In the genomic region with DNA sequence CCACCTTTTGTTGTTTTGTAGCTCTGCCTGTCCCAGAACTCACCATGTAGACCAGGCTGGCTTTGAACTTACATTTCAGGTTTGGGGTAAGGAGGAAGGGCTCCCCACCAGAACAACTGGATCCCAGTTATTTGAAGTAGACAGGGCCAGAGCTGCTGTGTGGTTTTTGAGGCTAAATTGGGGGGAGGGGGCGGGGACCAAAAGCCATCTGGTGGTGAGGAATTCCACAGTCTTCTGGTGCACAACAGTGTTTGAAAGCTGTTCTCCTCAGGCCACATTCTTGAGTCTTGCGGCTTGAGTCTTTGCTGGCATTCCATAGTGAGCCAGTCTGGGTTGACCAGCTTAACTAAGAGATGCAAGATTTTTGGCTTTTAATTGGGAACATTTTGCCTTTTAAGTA, we compare ENCODE assay signal across 7 mouse cellular contexts. TPM values are rescaled to one million over a fixed set of nuclear protein-coding genes. Genes with fewer than 3 reads are reported as not detected.
DNase-seq lines count a peak whose midpoint lies in the region; ATAC-seq and TF ChIP-seq lines count a peak whose summit lies in the region.

No protein-coding gene starts in this region.

- no peak overlapping the region for H3K4me3 ChIP-seq in lung, postnatal 0 days (ENCODE audit: low read depth, low read length)
- H3K4me3 ChIP-seq in limb, embryonic 14.5 days (replicated peaks; ENCODE audit: low read length) = no peak overlapping the region
- no peak overlapping the region for H3K4me3 ChIP-seq in intestine, embryonic 16.5 days (ENCODE audit: low read length)

- no peaks in the 10 kb centered on the region for H3K36me3 ChIP-seq in lung, postnatal 0 days (ENCODE audit: insufficient read depth, low read length)
- no peaks in the 10 kb centered on the region for H3K36me3 ChIP-seq in limb, embryonic 14.5 days (ENCODE audit: control insufficient read depth, insufficient read depth, low read length)
- no peaks in the 10 kb centered on the region for H3K36me3 ChIP-seq in intestine, embryonic 16.5 days (ENCODE audit: control insufficient read depth, insufficient read depth, low read length)

- no peak overlapping the region for H3K9ac ChIP-seq in lung, postnatal 0 days (replicated peaks; ENCODE audit: low read depth)
- H3K9ac ChIP-seq in limb, embryonic 14.5 days (ENCODE audit: low read depth, low read length, severe bottlenecking) = no peak overlapping the region
- no peak overlapping the region for H3K9ac ChIP-seq in intestine, embryonic 16.5 days (ENCODE audit: low read depth, low read length)

- 0 out of 2 replicates have a peak overlapping the region, but pooled peaks have one; percentile 44 for H3K27ac ChIP-seq in lung, postnatal 0 days (ENCODE audit: low read length)
- H3K27ac ChIP-seq in limb, embryonic 14.5 days (replicated peaks; ENCODE audit: low read depth, low read length) = peak overlapping the region; percentile 33; the same call in 1 of the 2 replicates
- no peak overlapping the region for H3K27ac ChIP-seq in intestine, embryonic 16.5 days (ENCODE audit: low read length)

- CTCF ChIA-PET in Patski (lab: Charles Lee) = interaction anchor here (1.1 to 4.3 kb wide), 15 partner anchors 10 to 126 kb away, joined by 3 to 31 read pairs (median 5); no protein-coding TSS in a partner anchor

- no peak for ATAC-seq in lung, postnatal 0 days
- ATAC-seq in Patski = peak; percentile 58
- ATAC-seq in limb, embryonic 14.5 days (ENCODE audit: low FRiP score, low read depth) = peak; percentile 64
- no peak for ATAC-seq in intestine, embryonic 16.5 days

- in situ Hi-C loops in Patski (cut with MboI; ENCODE audit: low pct_unique_long_range_greater_than_20kb) = loop anchor here (5.0 to 25.0 kb wide), 2 partner anchors 357 to 447 kb away; no protein-coding TSS in a partner anchor

- 5% methylated on average over 2 of the region's 2 CpGs for WGBS in lung, postnatal 0 days
- 3% methylated on average over 2 of the region's 2 CpGs for WGBS in limb, embryonic 14.5 days
- WGBS in intestine, embryonic 16.5 days = 19% methylated on average over 2 of the region's 2 CpGs

- H3K4me2 ChIP-seq in lung, postnatal 0 days (replicated peaks; ENCODE audit: low read depth, low read length) = no peak overlapping the region
- no peak overlapping the region for H3K4me2 ChIP-seq in limb, embryonic 14.5 days (replicated peaks; ENCODE audit: low read depth, low read length, severe bottlenecking)
- H3K4me2 ChIP-seq in intestine, embryonic 16.5 days (ENCODE audit: low read depth, low read length) = no peak overlapping the region

- TF ChIP-seq POLR2A in limb, embryonic 14.5 days (IDR thresholded peaks at IDR 0.05; ENCODE audit: borderline replicate concordance, extremely low read depth, insufficient read depth, insufficient read length) = no peak

- no peaks in the 10 kb centered on the region for H3K27me3 ChIP-seq in lung, postnatal 0 days (replicated peaks; ENCODE audit: insufficient read depth, low read length)
- H3K27me3 ChIP-seq in Patski = no peaks in the 10 kb centered on the region
- H3K27me3 ChIP-seq in limb, embryonic 14.5 days (ENCODE audit: control insufficient read depth, insufficient read depth, low read length) = no peaks in the 10 kb centered on the region
- H3K27me3 ChIP-seq in intestine, embryonic 16.5 days (replicated peaks; ENCODE audit: control insufficient read depth, insufficient read depth, low read length) = no peaks in the 10 kb centered on the region

- POLR2A ChIA-PET in Patski (lab: Charles Lee) = interaction anchor here (0.7 to 1.0 kb wide), 2 partner anchors 108 to 142 kb away, joined by 4 read pairs; no protein-coding TSS in a partner anchor

- no peak for TF ChIP-seq EP300 in lung, postnatal 0 days (IDR thresholded peaks at IDR 0.05)

- 0 out of 2 replicates have a peak, but pooled peaks have one; percentile 11 for TF ChIP-seq CTCF in lung, postnatal 0 days (IDR thresholded peaks at IDR 0.05)
- no peak for TF ChIP-seq CTCF in Patski (IDR thresholded peaks at IDR 0.05)

- H3K4me1 ChIP-seq in lung, postnatal 0 days (ENCODE audit: insufficient read depth, low read depth, low read length) = peaks cover 7% of the 10 kb centered on the region; the same call in 1 of the 2 replicates
- H3K4me1 ChIP-seq in limb, embryonic 14.5 days (ENCODE audit: control insufficient read depth, insufficient read depth, low read length) = peaks cover 5% of the 10 kb centered on the region; the same call in 1 of the 2 replicates
- H3K4me1 ChIP-seq in intestine, embryonic 16.5 days (ENCODE audit: control insufficient read depth, insufficient read depth, low read length) = peaks cover 5% of the 10 kb centered on the region; the same call in 1 of the 2 replicates

- no peaks in the 10 kb centered on the region for H3K9me3 ChIP-seq in lung, postnatal 0 days (ENCODE audit: low read length)
- H3K9me3 ChIP-seq in limb, embryonic 14.5 days (ENCODE audit: control insufficient read depth, low read length) = no peaks in the 10 kb centered on the region
- no peaks in the 10 kb centered on the region for H3K9me3 ChIP-seq in intestine, embryonic 16.5 days (ENCODE audit: control insufficient read depth, low read length)

- peak; percentile 74 for DNase-seq in lung, postnatal 0 days (ENCODE audit: low spot score)
- DNase-seq in lung, postnatal 36 days = no peak
- DNase-seq in Patski (ENCODE audit: low read depth, low spot score) = no peak
- DNase-seq in embryo, embryonic 11.5 days (ENCODE audit: low read depth, low spot score) = peak; percentile 43
- peak; percentile 62 for DNase-seq in limb, embryonic 14.5 days (ENCODE audit: low spot score)
- DNase-seq in kidney, adult 18-20 months = no peak

RNA-seq across cellular contexts. Expression of a gene that starts 6.7 kb away (rescaled TPM):
- polyA plus RNA-seq in lung, postnatal 0 days (2015; fragmentation: Nextera tagmentation; extraction: Ambion mirVana) = 16.5 and 17.6 TPM in 2 replicates
- 0.60 TPM for polyA plus RNA-seq in Patski (2021)
- 7.9 and 8.9 TPM in 2 replicates for polyA plus RNA-seq in limb, embryonic 14.5 days (2012; rRNA removed)
- 7.3 and 7.8 TPM in 2 replicates for polyA plus RNA-seq in limb, embryonic 14.5 days (2014; fragmentation: Nextera tagmentation; extraction: Ambion mirVana)
- 2.7 and 2.9 TPM in 2 replicates for polyA plus RNA-seq in intestine, embryonic 16.5 days (2015; fragmentation: Nextera tagmentation; extraction: Ambion mirVana)

Comparison
In these comparisons a context has a peak if more than half of its experiments do, and no peak if none do; other contexts are left out.
1. DNase-seq: peak in lung, postnatal 0 days (single experiment), embryo, embryonic 11.5 days (single experiment) and limb, embryonic 14.5 days (single experiment); none in lung, postnatal 36 days (single experiment), Patski (single experiment) and kidney, adult 18-20 months (single experiment).
2. ATAC-seq: peak in Patski (single experiment) and limb, embryonic 14.5 days (single experiment); none in lung, postnatal 0 days (single experiment) and intestine, embryonic 16.5 days (single experiment).